Mouse (Mus musculus): ENCODE data around the gene Rps18. TPM values are rescaled to one million over a fixed set of nuclear protein-coding genes. Genes with fewer than 3 reads are reported as not detected.

The Rps18 gene
- total RNA-seq, 2 experiments from 2014 or later = 325 to 332 TPM

DNA sequence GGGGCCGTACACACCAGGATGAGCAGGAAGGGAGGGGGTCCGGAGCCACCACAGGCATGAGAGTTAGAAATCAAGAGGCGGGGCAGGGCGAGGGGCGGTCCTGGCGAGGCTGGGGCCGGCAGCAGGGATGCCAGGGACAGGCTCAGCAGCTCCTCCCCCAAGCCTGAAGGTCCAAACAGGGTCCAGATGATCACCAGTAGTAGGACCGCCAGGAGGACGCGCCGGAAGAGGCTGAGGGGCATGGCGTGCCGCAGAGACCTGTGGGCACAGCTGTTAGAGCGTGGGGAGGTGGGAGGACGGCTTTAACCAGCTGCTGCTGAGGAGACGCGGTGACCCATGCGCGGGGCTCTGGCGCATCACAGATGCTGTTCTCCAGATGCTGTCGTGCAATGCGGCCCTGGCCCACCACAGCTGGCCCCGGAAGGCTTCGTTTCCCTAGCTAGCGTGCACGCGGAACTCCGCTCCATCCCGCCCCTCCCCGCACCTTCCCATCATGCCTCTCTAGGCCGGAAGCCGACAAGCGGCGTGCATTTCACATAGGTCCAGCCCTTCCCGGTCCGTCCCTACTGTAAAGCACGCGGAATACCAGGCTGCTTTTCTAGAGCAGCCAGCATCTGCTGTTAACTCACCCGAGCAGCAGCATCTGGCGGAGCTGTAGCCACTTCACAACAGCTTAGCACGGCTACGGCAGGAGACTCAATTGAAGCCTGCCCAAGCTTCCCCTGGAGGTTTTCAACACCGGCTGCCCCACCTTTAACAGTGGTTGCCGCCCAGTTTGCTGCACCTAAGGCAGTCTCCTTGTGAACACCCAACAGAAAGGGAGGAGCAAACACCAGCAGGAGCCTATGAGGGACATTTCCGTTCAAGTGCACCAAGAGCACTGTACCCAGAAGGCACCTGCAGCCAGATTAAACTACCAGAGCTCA, 4.5 kb downstream of the Rps18 start, which contains the start of gene B3galt4:
Gene B3galt4 (minus strand): TSS at position 468 of the 926 bp plus-strand sequence.
- intact Hi-C loops (cut with DNase I) = no loop called here
- peak; percentile 83 to 86 for DNase-seq (ENCODE audit: low spot score in 2 of 2)

DNA sequence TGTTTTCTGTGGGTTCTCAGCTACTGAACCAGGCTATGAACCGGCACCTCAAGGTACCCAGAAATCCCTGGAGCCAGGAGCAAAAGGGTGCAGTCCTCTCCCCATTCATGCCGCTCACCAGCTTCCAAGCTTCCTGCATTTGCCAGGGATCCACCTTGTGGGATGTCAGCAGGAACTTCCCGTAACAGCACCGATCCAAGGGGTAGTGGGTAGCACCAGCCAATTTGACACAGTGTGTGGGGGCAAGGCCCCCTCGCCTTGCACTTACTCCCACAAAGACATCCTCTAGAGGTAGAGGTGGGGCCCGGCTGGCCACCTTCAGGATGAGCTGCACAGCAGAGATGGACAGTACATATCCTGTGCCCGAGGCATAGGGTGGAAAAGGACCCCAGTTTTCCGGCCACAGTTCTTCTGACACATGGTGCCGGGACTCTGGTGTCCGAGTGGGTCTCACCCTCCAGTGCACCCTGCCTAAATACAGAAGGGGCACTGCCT, 5.6 kb downstream of the Rps18 start:
- DNase-seq (ENCODE audit: low spot score in 2 of 2) = no peak
- intact Hi-C loops (cut with DNase I) = no loop called here

GRCm38 (mm10) chr17:33948905-33949537, 6.8 kb downstream of the Rps18 start:
- intact Hi-C loops (cut with DNase I) = no loop called here
- no peak for DNase-seq (ENCODE audit: low spot score in 2 of 2)

DNA sequence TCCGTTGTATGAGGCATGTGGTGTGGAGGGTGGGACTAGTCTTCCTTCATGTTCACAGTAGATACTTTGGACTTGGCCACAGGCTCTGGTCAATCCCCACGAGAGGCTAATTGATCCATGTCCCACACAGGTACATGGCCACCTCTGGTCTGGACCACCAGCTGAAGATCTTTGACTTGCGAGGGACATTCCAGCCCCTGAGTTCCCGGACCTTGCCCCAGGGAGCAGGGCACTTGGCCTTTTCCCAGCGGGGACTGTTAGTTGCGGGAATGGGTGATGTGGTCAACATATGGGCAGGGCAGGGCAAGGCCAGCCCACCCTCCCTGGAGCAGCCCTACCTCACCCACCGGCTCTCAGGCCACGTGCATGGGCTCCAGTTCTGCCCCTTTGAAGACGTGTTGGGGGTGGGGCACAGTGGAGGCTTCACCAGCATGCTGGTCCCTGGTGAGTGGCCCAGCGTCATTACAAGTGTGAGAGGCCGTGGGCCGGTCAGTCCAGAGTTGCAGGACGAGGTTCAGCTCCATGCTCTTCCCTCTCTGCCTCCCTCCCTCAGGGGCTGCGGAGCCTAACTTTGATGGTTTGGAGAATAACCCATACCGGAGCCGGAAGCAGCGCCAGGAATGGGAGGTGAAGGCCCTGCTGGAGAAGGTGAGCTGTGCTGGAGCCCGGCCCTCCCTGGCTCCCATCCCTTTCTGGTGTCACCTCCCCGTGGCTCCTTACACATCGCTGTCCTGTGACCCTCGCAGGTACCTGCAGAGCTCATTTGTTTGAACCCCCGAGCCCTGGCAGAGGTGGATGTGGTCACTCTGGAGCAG, 7.5 kb downstream of the Rps18 start:
- no peak for DNase-seq (ENCODE audit: low spot score in 2 of 2)
- intact Hi-C loops (cut with DNase I) = no loop called here

- intact Hi-C loops (cut with DNase I) = no loop called here
- no peak for DNase-seq (ENCODE audit: low spot score in 2 of 2)
Measured at GRCm38 (mm10) chr17:33947430-33948089, 8.2 kb downstream of the Rps18 start.

- intact Hi-C loops (cut with DNase I) = no loop called here
- DNase-seq (ENCODE audit: low spot score in 2 of 2) = no peak
Measured at GRCm38 (mm10) chr17:33943454-33943853, 12.3 kb downstream of the Rps18 start.

GRCm38 (mm10) chr17:33941381-33941780, 14.4 kb downstream of the Rps18 start:
- DNase-seq (ENCODE audit: low spot score in 2 of 2) = no peak
- intact Hi-C loops (cut with DNase I) = no loop called here

GRCm38 (mm10) chr17:33940981-33941380, 14.8 kb downstream of the Rps18 start:
- DNase-seq (ENCODE audit: low spot score in 2 of 2) = no peak
- intact Hi-C loops (cut with DNase I) = no loop called here

DNA sequence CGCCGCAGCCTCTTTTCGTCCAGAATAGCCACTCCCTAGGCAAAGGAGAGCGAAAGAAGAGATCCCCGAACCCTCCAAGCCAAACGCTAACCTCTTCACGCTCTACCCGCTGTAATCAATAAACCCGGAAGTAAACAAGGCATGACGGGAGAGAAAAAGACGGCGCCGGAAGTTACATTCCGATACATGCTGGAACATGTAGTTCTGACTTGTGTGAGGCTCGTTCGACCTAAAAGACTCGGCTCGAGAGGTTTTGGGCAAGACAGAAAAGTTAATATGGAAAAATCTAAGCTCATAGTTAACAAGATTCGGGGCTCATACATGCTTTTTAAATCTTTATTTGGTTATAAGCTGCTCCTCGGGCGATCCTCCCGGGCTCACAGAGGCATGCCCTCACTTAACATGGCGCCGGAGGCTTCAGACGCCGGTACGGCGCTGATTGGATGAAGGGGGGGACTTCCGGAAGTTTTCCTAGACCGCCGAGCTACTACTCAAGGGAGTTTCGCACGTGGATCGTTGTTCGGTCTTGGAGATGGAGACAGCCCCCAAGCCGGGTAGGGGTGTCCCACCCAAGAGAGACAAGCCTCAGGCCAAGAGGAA, 15.5 kb downstream of the Rps18 start, which contains the start of the genes Pfdn6 and Wdr46:
Gene Pfdn6 (minus strand): TSS at position 138 of the 600 bp plus-strand sequence.
Gene Wdr46 (plus strand): TSS at position 455 of the 600 bp plus-strand sequence.
- DNase-seq (ENCODE audit: low spot score in 2 of 2) = peak; percentile 87 to 90
- intact Hi-C loops (cut with DNase I) = no loop called here

- no peak for DNase-seq (ENCODE audit: low spot score in 2 of 2)
- intact Hi-C loops (cut with DNase I) = no loop called here
Measured at GRCm38 (mm10) chr17:33938783-33939182, 17.0 kb downstream of the Rps18 start.

GRCm38 (mm10) chr17:33936993-33937392, 18.8 kb downstream of the Rps18 start:
- intact Hi-C loops (cut with DNase I) = no loop called here
- DNase-seq (ENCODE audit: low spot score in 2 of 2) = no peak

DNA sequence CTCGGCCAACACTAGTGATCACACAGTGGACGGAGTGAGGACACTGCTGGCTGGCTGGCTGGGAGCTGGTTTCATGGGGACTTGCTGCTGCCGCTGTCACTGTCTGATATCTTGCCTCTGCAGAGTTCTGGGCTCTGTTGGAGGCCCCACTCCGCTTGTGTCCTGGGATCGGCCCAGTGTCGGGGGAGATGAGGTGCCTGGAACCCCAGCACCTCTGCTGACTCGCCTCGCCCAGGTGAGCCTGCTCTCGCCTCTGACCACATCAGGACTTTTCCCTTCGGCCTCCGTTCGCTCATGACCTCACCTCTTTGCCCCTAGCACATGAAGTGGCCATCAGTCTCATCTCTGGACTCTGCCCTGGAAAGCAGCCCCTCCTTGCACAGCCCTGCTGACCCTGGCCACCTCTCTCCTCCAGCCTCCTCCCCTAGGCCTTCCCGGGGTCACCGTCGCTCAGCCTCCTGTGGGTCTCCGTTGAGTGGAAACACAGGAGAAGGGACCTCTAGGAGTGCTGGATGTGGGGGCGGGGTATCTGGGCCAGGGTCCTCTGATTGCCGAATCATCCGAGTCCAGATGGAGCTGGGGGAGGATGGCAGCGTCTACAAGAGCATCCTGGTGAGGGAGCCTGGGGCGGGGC, 20.3 kb downstream of the Rps18 start:
- no peak for DNase-seq (ENCODE audit: low spot score in 2 of 2)
- intact Hi-C loops (cut with DNase I) = no loop called here

- DNase-seq (ENCODE audit: low spot score in 2 of 2) = no peak
Measured at GRCm38 (mm10) chr17:33932970-33933369, 22.8 kb downstream of the Rps18 start.

DNA sequence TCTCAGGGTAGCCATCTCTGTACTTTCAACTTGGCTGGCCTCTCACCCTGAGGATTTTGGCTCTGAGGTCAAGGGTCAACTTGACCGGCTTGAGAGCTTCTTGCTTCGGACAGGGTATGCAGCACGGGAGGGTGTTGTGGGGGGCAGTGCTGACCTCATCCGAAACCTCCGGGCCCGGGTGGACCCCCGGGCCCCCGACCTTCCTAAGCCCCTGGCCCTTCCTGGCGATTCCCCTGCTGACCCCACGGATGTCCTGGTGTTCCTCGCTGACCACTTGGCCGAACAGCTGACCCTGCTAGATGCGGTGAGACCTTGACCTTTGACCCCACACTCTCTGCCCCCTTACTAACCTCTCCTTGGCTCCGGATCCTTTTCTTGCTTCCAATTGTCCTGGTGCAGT, 23.4 kb downstream of the Rps18 start:
- intact Hi-C loops (cut with DNase I) = no loop called here
- DNase-seq (ENCODE audit: low spot score in 2 of 2) = no peak

More at GRCm38 (mm10) chr17:33932970-33933369, 22.8 kb downstream of the Rps18 start:
- intact Hi-C loops (cut with DNase I) = no loop called here

GRCm38 (mm10) chr17:33931947-33932346, 23.9 kb downstream of the Rps18 start:
- no peak for DNase-seq (ENCODE audit: low spot score in 2 of 2)
- intact Hi-C loops (cut with DNase I) = no loop called here

DNA sequence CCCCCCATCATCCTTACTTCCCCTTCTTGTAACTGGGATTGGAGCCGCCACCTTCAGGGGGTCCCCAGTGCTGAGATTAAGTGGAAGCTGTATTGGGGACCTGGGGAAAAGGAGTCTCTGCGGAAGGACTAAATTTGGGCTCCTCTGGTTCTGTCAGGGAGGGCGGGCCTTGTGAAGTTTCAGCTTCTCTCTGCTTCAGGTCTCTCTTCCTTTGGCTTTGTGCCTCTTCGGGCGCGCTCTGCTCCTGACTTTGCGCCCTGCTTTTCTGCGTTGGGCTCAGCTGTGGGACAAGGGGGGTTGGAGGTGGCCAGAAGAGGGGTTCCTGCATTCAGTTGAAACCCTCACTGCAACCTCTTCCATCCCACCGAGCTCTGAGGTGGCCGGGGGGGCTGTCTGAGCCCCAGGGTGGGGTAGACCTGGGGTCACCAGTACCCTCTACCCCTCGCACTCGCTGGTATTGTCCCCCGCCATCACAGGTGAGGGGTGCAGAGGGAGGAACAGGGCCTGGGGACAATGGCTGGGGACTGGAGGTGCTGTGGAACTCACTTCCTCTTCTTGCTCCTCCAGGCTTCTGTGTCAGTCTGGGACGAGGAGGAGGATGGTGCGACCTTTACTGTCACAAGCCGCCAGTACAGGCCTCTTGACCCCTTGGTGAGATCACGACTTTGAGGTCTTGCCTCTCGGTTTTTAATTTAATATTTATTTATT, 24.5 kb downstream of the Rps18 start:
- DNase-seq (ENCODE audit: low spot score in 2 of 2) = no peak
- intact Hi-C loops (cut with DNase I) = no loop called here

GRCm38 (mm10) chr17:33930280-33931158, 25.3 kb downstream of the Rps18 start:
- intact Hi-C loops (cut with DNase I) = no loop called here

More at GRCm38 (mm10) chr17:33930280-33931158, 25.3 kb downstream of the Rps18 start:
- DNase-seq (ENCODE audit: low spot score in 2 of 2) = peak; percentile 54 to 65

Measured in left cerebral cortex, postnatal 14 days (tissue).